Mouse (Mus musculus): ENCODE measurements around the gene Plekhh3. TPM values are rescaled to one million over a fixed set of nuclear protein-coding genes. Genes with fewer than 3 reads are reported as not detected.
"Not testable (repeated sequence)": the region's sequence is repeated elsewhere in the genome, so short reads cannot be mapped to it uniquely, and the experiment has no call there.

Plekhh3 gene
- polyA plus RNA-seq, 1 experiment from 2014 or later, result 19.2 TPM

GRCm38 (mm10) chr11:101164677-101165580, 6.2 kb downstream of the Plekhh3 start:
- Histone ChIP-seq H3K4me1 (ENCODE audit: insufficient read depth, low read length) (peaks cover 63% of the 10 kb centered on the region), H3K9ac (replicated peaks; ENCODE audit: low read length) (0 out of 2 replicates have a peak overlapping the region, but pooled peaks have one; percentile 48), H3K27me3 (ENCODE audit: insufficient read depth, low read length) (peaks cover 17% of the 10 kb centered on the region; the same call in 1 of the 2 replicates), H3K27ac (ENCODE audit: low read length) (no peak overlapping the region), H3K4me2 (replicated peaks; ENCODE audit: low read depth, low read length) (peak overlapping the region; percentile 59), H3K36me3 (ENCODE audit: insufficient read depth, low read length) (peaks cover 44% of the 10 kb centered on the region), H3K9me3 (ENCODE audit: low read length) (no peaks in the 10 kb centered on the region), H3K4me3 (ENCODE audit: low read length) (0 out of 2 replicates have a peak overlapping the region, but pooled peaks have one; percentile 35)
- ATAC-seq (ENCODE audit: low FRiP score, low TSS enrichment), result 0 out of 2 replicates have a peak, but pooled peaks have one; percentile 27
- WGBS, result 33% methylated on average over 33 of the region's 35 CpGs

GRCm38 (mm10) chr11:101164351-101164665, 6.8 kb downstream of the Plekhh3 start:
- 22% methylated on average over 21 of the region's 21 CpGs for WGBS
- Histone ChIP-seq H3K4me2 (replicated peaks; ENCODE audit: low read depth, low read length) (peak overlapping the region; percentile 59), H3K36me3 (ENCODE audit: insufficient read depth, low read length) (peaks cover 44% of the 10 kb centered on the region), H3K4me3 (ENCODE audit: low read length) (peak overlapping the region; percentile 35), H3K27me3 (ENCODE audit: insufficient read depth, low read length) (peaks cover 17% of the 10 kb centered on the region; the same call in 1 of the 2 replicates), H3K9ac (replicated peaks; ENCODE audit: low read length) (peak overlapping the region; percentile 48; the same call in 1 of the 2 replicates), H3K27ac (ENCODE audit: low read length) (no peak overlapping the region), H3K9me3 (ENCODE audit: low read length) (no peaks in the 10 kb centered on the region), H3K4me1 (ENCODE audit: insufficient read depth, low read length) (peaks cover 57% of the 10 kb centered on the region)
- no peak for ATAC-seq (ENCODE audit: low FRiP score, low TSS enrichment)

GRCm38 (mm10) chr11:101163476-101164350, 7.4 kb downstream of the Plekhh3 start:
- Histone ChIP-seq H3K9me3 (ENCODE audit: low read length) (no peaks in the 10 kb centered on the region), H3K4me2 (replicated peaks; ENCODE audit: low read depth, low read length) (peak overlapping the region; percentile 59), H3K36me3 (ENCODE audit: insufficient read depth, low read length) (peaks cover 44% of the 10 kb centered on the region), H3K4me3 (ENCODE audit: low read length) (peak overlapping the region; percentile 35), H3K27ac (ENCODE audit: low read length) (no peak overlapping the region), H3K4me1 (ENCODE audit: insufficient read depth, low read length) (peaks cover 51% of the 10 kb centered on the region), H3K27me3 (ENCODE audit: insufficient read depth, low read length) (peaks cover 17% of the 10 kb centered on the region; the same call in 1 of the 2 replicates), H3K9ac (replicated peaks; ENCODE audit: low read length) (peak overlapping the region; percentile 48; the same call in 1 of the 2 replicates)
- ATAC-seq (ENCODE audit: low FRiP score, low TSS enrichment), result 0 out of 2 replicates have a peak, but pooled peaks have one; percentile 3
- 31% methylated on average over 48 of the region's 49 CpGs for WGBS

DNA sequence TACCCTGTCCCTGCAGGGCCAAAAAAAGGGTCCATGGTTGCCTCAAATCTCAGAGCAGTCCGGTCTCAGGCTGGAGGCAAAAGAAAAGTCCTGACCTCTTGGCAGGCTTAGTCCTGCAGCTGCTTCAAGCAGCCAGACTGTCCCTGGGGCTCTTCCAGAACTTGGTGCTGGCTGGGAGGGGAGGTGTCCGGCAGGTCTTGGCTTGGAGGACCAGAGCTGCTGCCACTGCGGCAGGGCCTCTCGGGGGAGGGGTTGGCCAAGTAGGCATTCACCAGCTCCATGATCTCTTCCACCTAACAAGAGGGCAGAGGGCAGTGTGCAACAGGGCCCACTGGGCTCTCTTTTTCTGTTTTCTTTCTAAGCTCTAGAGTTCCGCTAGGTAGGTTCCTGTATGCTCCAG, 8.4 kb downstream of the Plekhh3 start:
- H3K4me2 ChIP-seq (replicated peaks; ENCODE audit: low read depth, low read length), result no peak overlapping the region
- no peak overlapping the region for H3K9ac ChIP-seq (replicated peaks; ENCODE audit: low read length)
- no peak for ATAC-seq (ENCODE audit: low FRiP score, low TSS enrichment)
- H3K36me3 ChIP-seq (ENCODE audit: insufficient read depth, low read length), result peaks cover 43% of the 10 kb centered on the region
- peaks cover 14% of the 10 kb centered on the region; the same call in 1 of the 2 replicates for H3K27me3 ChIP-seq (ENCODE audit: insufficient read depth, low read length)
- H3K4me1 ChIP-seq (ENCODE audit: insufficient read depth, low read length), result peaks cover 42% of the 10 kb centered on the region
- H3K9me3 ChIP-seq (ENCODE audit: low read length), result no peaks in the 10 kb centered on the region
- no peak overlapping the region for H3K27ac ChIP-seq (ENCODE audit: low read length)
- no peak overlapping the region for H3K4me3 ChIP-seq (ENCODE audit: low read length)
- WGBS, result 59% methylated on average over 5 of the region's 5 CpGs

DNA sequence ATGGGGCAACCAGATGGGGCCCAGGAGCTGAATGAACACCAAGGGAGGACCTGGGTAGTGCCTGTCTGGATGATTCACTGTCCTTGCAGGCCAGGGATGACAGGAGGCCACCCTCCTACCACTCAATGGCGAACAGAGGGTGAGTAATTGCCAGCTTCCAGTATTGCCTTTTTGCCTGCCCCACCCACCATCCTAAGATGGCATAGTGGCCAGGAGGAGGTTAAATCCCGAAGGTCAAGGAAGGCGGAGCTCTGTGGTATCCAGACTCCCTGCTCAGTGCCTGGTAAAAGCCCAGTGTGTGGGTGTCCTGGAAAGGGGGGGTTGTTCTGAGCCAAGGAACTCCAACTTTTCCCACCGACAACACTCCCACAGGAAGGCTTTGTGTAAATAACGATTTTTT, 8.8 kb downstream of the Plekhh3 start:
- Histone ChIP-seq H3K4me2 (replicated peaks; ENCODE audit: low read depth, low read length) (no peak overlapping the region), H3K4me1 (ENCODE audit: insufficient read depth, low read length) (peaks cover 39% of the 10 kb centered on the region), H3K9ac (replicated peaks; ENCODE audit: low read length) (no peak overlapping the region), H3K27me3 (ENCODE audit: insufficient read depth, low read length) (peaks cover 10% of the 10 kb centered on the region; the same call in 1 of the 2 replicates), H3K9me3 (ENCODE audit: low read length) (no peaks in the 10 kb centered on the region), H3K36me3 (ENCODE audit: insufficient read depth, low read length) (peaks cover 38% of the 10 kb centered on the region), H3K27ac (ENCODE audit: low read length) (no peak overlapping the region), H3K4me3 (ENCODE audit: low read length) (no peak overlapping the region)
- WGBS, result 60% methylated on average over 5 of the region's 5 CpGs
- ATAC-seq (ENCODE audit: low FRiP score, low TSS enrichment), result no peak

DNA sequence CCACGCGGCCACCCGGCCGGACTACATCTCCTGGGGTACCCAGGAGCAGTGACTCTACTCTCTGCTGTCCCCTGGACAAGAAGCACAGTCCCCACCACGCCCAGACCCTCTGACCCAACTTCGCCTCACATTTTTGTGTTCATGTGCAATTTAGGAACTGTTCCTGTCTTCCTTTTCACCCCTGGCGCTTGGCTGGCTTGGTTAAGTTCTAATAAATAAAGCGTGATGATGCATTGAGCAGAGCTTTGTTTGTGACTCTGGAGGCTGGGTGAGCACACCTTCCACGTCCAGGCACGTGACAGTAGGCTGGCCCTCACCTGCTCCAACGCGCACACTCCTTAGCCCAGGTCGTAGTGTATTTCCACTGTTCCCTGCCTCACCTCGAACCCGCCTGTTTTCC, 9.6 kb downstream of the Plekhh3 start:
- Histone ChIP-seq H3K9me3 (ENCODE audit: low read length) (no peaks in the 10 kb centered on the region), H3K9ac (replicated peaks; ENCODE audit: low read length) (no peak overlapping the region), H3K36me3 (ENCODE audit: insufficient read depth, low read length) (peaks cover 31% of the 10 kb centered on the region), H3K4me1 (ENCODE audit: insufficient read depth, low read length) (peaks cover 38% of the 10 kb centered on the region), H3K4me3 (ENCODE audit: low read length) (no peak overlapping the region), H3K4me2 (replicated peaks; ENCODE audit: low read depth, low read length) (no peak overlapping the region), H3K27ac (ENCODE audit: low read length) (no peak overlapping the region), H3K27me3 (ENCODE audit: insufficient read depth, low read length) (peaks cover 3% of the 10 kb centered on the region; the same call in 1 of the 2 replicates)
- no peak for ATAC-seq (ENCODE audit: low FRiP score, low TSS enrichment)
- 88% methylated on average over 15 of the region's 15 CpGs for WGBS

- Histone ChIP-seq H3K36me3 (ENCODE audit: insufficient read depth, low read length) (peaks cover 26% of the 10 kb centered on the region), H3K4me1 (ENCODE audit: insufficient read depth, low read length) (peaks cover 38% of the 10 kb centered on the region)
- not testable (repeated sequence) for H3K4me3 ChIP-seq (ENCODE audit: low read length); H3K9me3 ChIP-seq (ENCODE audit: low read length); H3K27me3 ChIP-seq (ENCODE audit: insufficient read depth, low read length); H3K9ac ChIP-seq (replicated peaks; ENCODE audit: low read length); ATAC-seq (ENCODE audit: low FRiP score, low TSS enrichment); H3K27ac ChIP-seq (ENCODE audit: low read length); H3K4me2 ChIP-seq (replicated peaks; ENCODE audit: low read depth, low read length)
- 87% methylated on average over 5 of the region's 8 CpGs for WGBS
These were observed 10.1 kb downstream of the Plekhh3 start for GRCm38 (mm10) chr11:101160981-101161505.

- H3K27me3 ChIP-seq (ENCODE audit: insufficient read depth, low read length); ATAC-seq (ENCODE audit: low FRiP score, low TSS enrichment); H3K4me3 ChIP-seq (ENCODE audit: low read length); H3K9me3 ChIP-seq (ENCODE audit: low read length); H3K27ac ChIP-seq (ENCODE audit: low read length); H3K4me2 ChIP-seq (replicated peaks; ENCODE audit: low read depth, low read length); H3K9ac ChIP-seq (replicated peaks; ENCODE audit: low read length): not testable (repeated sequence)
- 76% methylated on average over 9 of the region's 10 CpGs for WGBS
- H3K36me3 ChIP-seq (ENCODE audit: insufficient read depth, low read length), result peaks cover 23% of the 10 kb centered on the region
- peaks cover 36% of the 10 kb centered on the region for H3K4me1 ChIP-seq (ENCODE audit: insufficient read depth, low read length)
These were observed 11.0 kb downstream of the Plekhh3 start for GRCm38 (mm10) chr11:101160151-101160550.

GRCm38 (mm10) chr11:101155728-101156371, 15.3 kb downstream of the Plekhh3 start, which contains the start of gene Tubg2:
Gene Tubg2, plus strand, starts transcription at chr11:101155907.
- no peaks in the 10 kb centered on the region for H3K36me3 ChIP-seq (ENCODE audit: insufficient read depth, low read length)
- H3K9me3 ChIP-seq (ENCODE audit: low read length), result no peaks in the 10 kb centered on the region
- H3K27me3 ChIP-seq (ENCODE audit: insufficient read depth, low read length), result no peaks in the 10 kb centered on the region
- ATAC-seq (ENCODE audit: low FRiP score, low TSS enrichment), result peak; percentile 77
- peak within 1 kb of the TSS; percentile 44; the same call in 1 of the 2 replicates for H3K27ac ChIP-seq (ENCODE audit: low read length)
- H3K4me1 ChIP-seq (ENCODE audit: insufficient read depth, low read length), result peaks cover 12% of the 10 kb centered on the region
- 3% methylated on average over 36 of the region's 36 CpGs for WGBS
- H3K4me3 ChIP-seq (ENCODE audit: low read length), result peak within 1 kb of the TSS; percentile 48
- peak within 1 kb of the TSS; percentile 69 for H3K9ac ChIP-seq (replicated peaks; ENCODE audit: low read length)
- H3K4me2 ChIP-seq (replicated peaks; ENCODE audit: low read depth, low read length), result peak within 1 kb of the TSS; percentile 82

Data from kidney, embryonic 16.5 days (tissue).